Mouse (Mus musculus): Measurements from ENCODE around the gene Rergl. TPM values are rescaled to one million over a fixed set of nuclear protein-coding genes. Genes with fewer than 3 reads are reported as not detected.

Gene Rergl
- total RNA-seq (2021), result not detected
- long read RNA-seq, experiment 1, result 0 reads
- long read RNA-seq, experiment 2, result 0 reads

GRCm38 (mm10) chr6:139501876-139502275 is at the start of gene Rergl:
Rergl (minus strand) TSS chr6:139501976.
- TF ChIP-seq CTCF (conservative IDR thresholded peaks at IDR 0.05), result no peak
- DNase-seq (ENCODE audit: low spot score in 2 of 2), result no peak
- Histone ChIP-seq H3K4me3 (no peak within 1 kb of the TSS), H3K27ac (no peak within 1 kb of the TSS)

- DNase-seq (ENCODE audit: low spot score in 2 of 2), result peak in 1 of 2 experiments; percentile 44
- Histone ChIP-seq H3K4me3 (no peak overlapping the region), H3K27ac (no peak overlapping the region)
- TF ChIP-seq CTCF (conservative IDR thresholded peaks at IDR 0.05), result peak; percentile 83
Observed at GRCm38 (mm10) chr6:139538469-139538868, 36.7 kb upstream of the Rergl start.

- Histone ChIP-seq H3K4me3 (no peak overlapping the region), H3K27ac (no peak overlapping the region)
- no peak for TF ChIP-seq CTCF (conservative IDR thresholded peaks at IDR 0.05)
- DNase-seq (ENCODE audit: low spot score in 2 of 2), result no peak
Observed at GRCm38 (mm10) chr6:139525406-139525805, 23.6 kb upstream of the Rergl start.

GRCm38 (mm10) chr6:139524288-139524687 is 22.5 kb upstream of the Rergl start:
- no peak overlapping the region for H3K27ac ChIP-seq
- DNase-seq (ENCODE audit: low spot score in 2 of 2), result no peak
- H3K4me3 ChIP-seq, result no peak overlapping the region
- TF ChIP-seq CTCF (conservative IDR thresholded peaks at IDR 0.05), result no peak

- Histone ChIP-seq H3K4me3 (no peak overlapping the region), H3K27ac (no peak overlapping the region)
- DNase-seq (ENCODE audit: low spot score in 2 of 2), result peak in 1 of 2 experiments; percentile 12
- no peak for TF ChIP-seq CTCF (conservative IDR thresholded peaks at IDR 0.05)
Observed at GRCm38 (mm10) chr6:139514938-139515510, 13.2 kb upstream of the Rergl start.

GRCm38 (mm10) chr6:139479730-139480129 is 22.0 kb downstream of the Rergl start:
- DNase-seq (ENCODE audit: low spot score in 2 of 2), result peak in 1 of 2 experiments; percentile 11
- Histone ChIP-seq H3K27ac (no peak overlapping the region), H3K4me3 (no peak overlapping the region)
- no peak for TF ChIP-seq CTCF (conservative IDR thresholded peaks at IDR 0.05)

- TF ChIP-seq CTCF (conservative IDR thresholded peaks at IDR 0.05), result no peak
- Histone ChIP-seq H3K4me3 (no peak overlapping the region), H3K27ac (no peak overlapping the region)
- no peak for DNase-seq (ENCODE audit: low spot score in 2 of 2)
Observed at GRCm38 (mm10) chr6:139464980-139465379, 36.8 kb downstream of the Rergl start.

- DNase-seq (ENCODE audit: low spot score in 2 of 2), result no peak
- no peak for TF ChIP-seq CTCF (conservative IDR thresholded peaks at IDR 0.05)
- Histone ChIP-seq H3K4me3 (no peak overlapping the region), H3K27ac (no peak overlapping the region)
Observed at GRCm38 (mm10) chr6:139464292-139464691, 37.5 kb downstream of the Rergl start.

- peak; percentile 2 to 40 for DNase-seq (ENCODE audit: low spot score in 2 of 2)
Observed at GRCm38 (mm10) chr6:139461094-139461493, 40.7 kb downstream of the Rergl start.

GRCm38 (mm10) chr6:139460470-139460869 is 41.3 kb downstream of the Rergl start:
- DNase-seq (ENCODE audit: low spot score in 2 of 2), result no peak
- Histone ChIP-seq H3K27ac (no peak overlapping the region), H3K4me3 (no peak overlapping the region)
- TF ChIP-seq CTCF (conservative IDR thresholded peaks at IDR 0.05), result no peak

More at GRCm38 (mm10) chr6:139461094-139461493, 40.7 kb downstream of the Rergl start:
- H3K27ac ChIP-seq, result no peak overlapping the region
- H3K4me3 ChIP-seq, result no peak overlapping the region
- peak; percentile 82 for TF ChIP-seq CTCF (conservative IDR thresholded peaks at IDR 0.05)

- Histone ChIP-seq H3K4me3 (no peak overlapping the region), H3K27ac (no peak overlapping the region)
- no peak for DNase-seq (ENCODE audit: low spot score in 2 of 2)
- no peak for TF ChIP-seq CTCF (conservative IDR thresholded peaks at IDR 0.05)
Observed at GRCm38 (mm10) chr6:139443999-139444398, 57.8 kb downstream of the Rergl start.

Other genes starting within 250 kb of the Rergl start
- under 1 TPM in 1 of 2 experiments, not detected in 1; 0.33 TPM for gene Pik3c2g, start 85.2 kb upstream of the Rergl start, total RNA-seq (2021)